Mouse (Mus musculus) intestine, embryonic 14.5 days (tissue): ENCODE data around the gene Hyls1. TPM values are rescaled to one million over a fixed set of nuclear protein-coding genes. Genes with fewer than 3 reads are reported as not detected.

Source experiments
- polyA plus RNA-seq: library from polyadenylated mRNA; unstranded; fragments of >200 nt; fragmentation: Nextera tagmentation; extraction: Ambion mirVana; gene quantifications from 2 replicates; pipeline ENCODE4 v1.2.1, GENCODE M21; 2014

Gene Hyls1
- polyA plus RNA-seq, 1 experiment from 2014 or later: 14.6 TPM

Other genes starting within 250 kb of the Hyls1 start
- gene Cdon, start 149.3 kb downstream of the Hyls1 start, polyA plus RNA-seq: 9.3 and 11.5 TPM in 2 replicates
- gene Gm1113, start 52.1 kb downstream of the Hyls1 start, polyA plus RNA-seq: not detected in 2 replicates
- gene Ddx25, start 11.9 kb downstream of the Hyls1 start, polyA plus RNA-seq: 2.1 and 3.1 TPM in 2 replicates
- gene Pus3, start 11.8 kb downstream of the Hyls1 start, polyA plus RNA-seq: 21.7 and 23.9 TPM in 2 replicates
- 0.31 and 0.43 TPM in 2 replicates for gene Pate2, start 114 bp downstream of the Hyls1 start, polyA plus RNA-seq
- gene Pate4, start 41.5 kb upstream of the Hyls1 start, polyA plus RNA-seq: not detected in 2 replicates
- gene Pate3, start 77.8 kb upstream of the Hyls1 start, polyA plus RNA-seq: 0.14 TPM in 1 of 2 replicates, not detected in the other
- gene Pate1, start 117.0 kb upstream of the Hyls1 start, polyA plus RNA-seq: not detected in 2 replicates
- gene Gm17677, start 170.7 kb upstream of the Hyls1 start, polyA plus RNA-seq: not detected in 2 replicates
- not detected in 2 replicates for gene Gm17727, start 207.7 kb upstream of the Hyls1 start, polyA plus RNA-seq
- not detected in 2 replicates for gene Gm27235, start 219.7 kb upstream of the Hyls1 start, polyA plus RNA-seq
- gene D730048I06Rik, start 219.7 kb upstream of the Hyls1 start, polyA plus RNA-seq: not detected in 2 replicates